10 mouse cellular contexts compared by ENCODE assay signal in genomic region chr16:44555791-44556709, GRCm38 (mm10). TPM values are rescaled to one million over a fixed set of nuclear protein-coding genes. Genes with fewer than 3 reads are reported as not detected.
A peak's percentile ranks its signal among the peaks of the same experiment; 100 is the strongest.
DNase-seq lines count a peak whose midpoint lies in the region; ATAC-seq and TF ChIP-seq lines count a peak whose summit lies in the region.
"Had no signal": no experiment of that assay in that cellular context is flagged by ENCODE, and none has a peak within 500 bp of the region (broad histone marks: within the 10 kb centered on the region; RNA-seq: fewer than 3 reads in every experiment).

No protein-coding gene starts in this region.

- TF ChIP-seq CTCF in lung, embryonic 14.5 days (IDR thresholded peaks at IDR 0.05; ENCODE audit: low read depth) = no peak
- no peak for TF ChIP-seq CTCF in kidney, postnatal 0 days (IDR thresholded peaks at IDR 0.05; ENCODE audit: low read depth)

- H3K4me2 ChIP-seq in lung, embryonic 14.5 days = peak overlapping the region; percentile 64
- peak overlapping the region; percentile 72 for H3K4me2 ChIP-seq in kidney, postnatal 0 days (ENCODE audit: low read length)
- peak overlapping the region; percentile 81 for H3K4me2 ChIP-seq in stomach, embryonic 15.5 days

- 37% methylated on average over 9 of the region's 9 CpGs for WGBS in lung, embryonic 14.5 days
- WGBS in kidney, postnatal 0 days = 41% methylated on average over 9 of the region's 9 CpGs
- 73% methylated on average over 9 of the region's 9 CpGs for WGBS in stomach, embryonic 15.5 days

- H3K27me3 ChIP-seq in lung, embryonic 14.5 days (ENCODE audit: insufficient read depth, low read length) = no peaks in the 10 kb centered on the region
- no peaks in the 10 kb centered on the region for H3K27me3 ChIP-seq in kidney, postnatal 0 days (ENCODE audit: insufficient read depth, low read length)
- no peaks in the 10 kb centered on the region for H3K27me3 ChIP-seq in stomach, embryonic 15.5 days (replicated peaks)

- H3K9ac ChIP-seq in lung, embryonic 14.5 days = peak overlapping the region; percentile 97
- H3K9ac ChIP-seq in kidney, postnatal 0 days (ENCODE audit: low read depth, low read length) = no peak overlapping the region
- no peak overlapping the region for H3K9ac ChIP-seq in stomach, embryonic 15.5 days

- H3K27ac ChIP-seq in lung, embryonic 14.5 days (ENCODE audit: low read depth) = peak overlapping the region; percentile 93
- peak overlapping the region; percentile 91 for H3K27ac ChIP-seq in kidney, postnatal 0 days
- H3K27ac ChIP-seq in stomach, embryonic 15.5 days = no peak overlapping the region

- peak; percentile 75 for DNase-seq in adrenal gland, adult 2 months
- DNase-seq in adrenal gland, postnatal 25 days = no peak
- peak; percentile 85 for DNase-seq in lung, embryonic 14.5 days
- no peak for DNase-seq in lung, postnatal 14 days
- peak; percentile 65 for DNase-seq in kidney, postnatal 0 days (ENCODE audit: low spot score)
- no peak for DNase-seq in left cerebral cortex, adult 9 months (ENCODE audit: low spot score in 2 of 2)
- DNase-seq in frontal cortex, postnatal 10 days (ENCODE audit: low spot score in 2 of 2) = no peak
- DNase-seq: thymus, postnatal 36 days had no signal

- peak; percentile 35 for ATAC-seq in lung, embryonic 14.5 days (ENCODE audit: insufficient read depth)
- no peak for ATAC-seq in kidney, postnatal 0 days (replicated peaks; ENCODE audit: low FRiP score, low read depth)
- ATAC-seq in stomach, embryonic 15.5 days (ENCODE audit: insufficient read depth, low FRiP score, low read depth) = no peak

- H3K9me3 ChIP-seq in lung, embryonic 14.5 days (ENCODE audit: low read depth, low read length) = no peaks in the 10 kb centered on the region
- H3K9me3 ChIP-seq in kidney, postnatal 0 days (replicated peaks; ENCODE audit: low read length) = no peaks in the 10 kb centered on the region
- no peaks in the 10 kb centered on the region for H3K9me3 ChIP-seq in stomach, embryonic 15.5 days

- peaks cover 23% of the 10 kb centered on the region for H3K4me1 ChIP-seq in lung, embryonic 14.5 days (ENCODE audit: insufficient read depth)
- H3K4me1 ChIP-seq in kidney, postnatal 0 days (replicated peaks; ENCODE audit: insufficient read depth, low read length) = peaks cover 21% of the 10 kb centered on the region
- peaks cover 16% of the 10 kb centered on the region for H3K4me1 ChIP-seq in stomach, embryonic 15.5 days

- no peaks in the 10 kb centered on the region for H3K36me3 ChIP-seq in lung, embryonic 14.5 days (ENCODE audit: insufficient read depth)
- H3K36me3 ChIP-seq in kidney, postnatal 0 days (ENCODE audit: insufficient read depth, low read length) = 0 out of 2 replicates have a peak, but pooled peaks cover 2% of the 10 kb centered on the region
- H3K36me3 ChIP-seq in stomach, embryonic 15.5 days = no peaks in the 10 kb centered on the region

- peak overlapping the region; percentile 88 for H3K4me3 ChIP-seq in lung, embryonic 14.5 days (ENCODE audit: low read depth, low read length)
- H3K4me3 ChIP-seq in kidney, postnatal 0 days (replicated peaks; ENCODE audit: low read depth, low read length) = peak overlapping the region; percentile 87
- H3K4me3 ChIP-seq in stomach, embryonic 15.5 days (replicated peaks) = peak overlapping the region; percentile 77; the same call in 1 of the 2 replicates

RNA-seq across cellular contexts. Expression of gene Boc, which starts 2.6 kb away (rescaled TPM):
- 10 to 100 TPM; 46.3 to 52.1 TPM for total RNA-seq in adrenal gland, adult 2 months (2021)
- polyA plus RNA-seq in adrenal gland, adult 2 months (2012; rRNA removed) = 73.4 and 94.6 TPM in 2 replicates
- 55.9 and 68.4 TPM in 2 replicates for total RNA-seq in adrenal gland, postnatal 25 days (2021)
- 36.4 and 38.8 TPM in 2 replicates for polyA plus RNA-seq in lung, embryonic 14.5 days (2014; fragmentation: Nextera tagmentation; extraction: Ambion mirVana)
- polyA plus RNA-seq in kidney, postnatal 0 days (2015; fragmentation: Nextera tagmentation; extraction: Ambion mirVana) = 13.4 and 13.5 TPM in 2 replicates
- polyA plus RNA-seq in stomach, embryonic 15.5 days (2015; fragmentation: Nextera tagmentation; extraction: Ambion mirVana) = 12.6 and 14.0 TPM in 2 replicates
- total RNA-seq: neutrophil, adult 5-6 weeks had no signal

Comparison
In these comparisons a context has a peak if more than half of its experiments do, and no peak if none do; other contexts are left out.
1. DNase-seq: peak in adrenal gland, adult 2 months (single experiment), lung, embryonic 14.5 days (single experiment) and kidney, postnatal 0 days (single experiment); none in adrenal gland, postnatal 25 days (single experiment), lung, postnatal 14 days (single experiment), left cerebral cortex, adult 9 months (0 of 2) and frontal cortex, postnatal 10 days (0 of 2).
2. Peak in every context shown above with its lines, with median percentiles within 50 percentile points of each other: H3K4me2 ChIP-seq and H3K4me3 ChIP-seq.